Mouse (Mus musculus): ENCODE data around the gene Cabp2.

Gene Cabp2

GRCm38 (mm10) chr19:4081394-4081793, at the start of gene Cabp2:
Cabp2 (plus strand) TSS chr19:4081578.
- no peak for TF ChIP-seq GATA4 (IDR thresholded peaks at IDR 0.05; ENCODE audit: insufficient replicate concordance, low read length)

GRCm38 (mm10) chr19:4032668-4033067, 48.7 kb upstream of the Cabp2 start:
- TF ChIP-seq GATA4 (IDR thresholded peaks at IDR 0.05; ENCODE audit: insufficient replicate concordance, low read length), result no peak

GRCm38 (mm10) chr19:4033298-4033697, 48.1 kb upstream of the Cabp2 start:
- no peak for TF ChIP-seq GATA4 (IDR thresholded peaks at IDR 0.05; ENCODE audit: insufficient replicate concordance, low read length)

GRCm38 (mm10) chr19:4033742-4034141, 47.6 kb upstream of the Cabp2 start:
- no peak for TF ChIP-seq GATA4 (IDR thresholded peaks at IDR 0.05; ENCODE audit: insufficient replicate concordance, low read length)

GRCm38 (mm10) chr19:4036327-4037045, 44.9 kb upstream of the Cabp2 start:
- no peak for TF ChIP-seq GATA4 (IDR thresholded peaks at IDR 0.05; ENCODE audit: insufficient replicate concordance, low read length)

- peak; percentile 7; the same call in 1 of the 2 replicates for TF ChIP-seq GATA4 (IDR thresholded peaks at IDR 0.05; ENCODE audit: insufficient replicate concordance, low read length)
These were observed 43.6 kb upstream of the Cabp2 start, which contains the start of gene Gstp1 for GRCm38 (mm10) chr19:4037788-4038232. Gstp1 (minus strand) TSS chr19:4037985.

- TF ChIP-seq GATA4 (IDR thresholded peaks at IDR 0.05; ENCODE audit: insufficient replicate concordance, low read length), result no peak
These were observed 39.3 kb upstream of the Cabp2 start for GRCm38 (mm10) chr19:4042124-4042523.

DNA sequence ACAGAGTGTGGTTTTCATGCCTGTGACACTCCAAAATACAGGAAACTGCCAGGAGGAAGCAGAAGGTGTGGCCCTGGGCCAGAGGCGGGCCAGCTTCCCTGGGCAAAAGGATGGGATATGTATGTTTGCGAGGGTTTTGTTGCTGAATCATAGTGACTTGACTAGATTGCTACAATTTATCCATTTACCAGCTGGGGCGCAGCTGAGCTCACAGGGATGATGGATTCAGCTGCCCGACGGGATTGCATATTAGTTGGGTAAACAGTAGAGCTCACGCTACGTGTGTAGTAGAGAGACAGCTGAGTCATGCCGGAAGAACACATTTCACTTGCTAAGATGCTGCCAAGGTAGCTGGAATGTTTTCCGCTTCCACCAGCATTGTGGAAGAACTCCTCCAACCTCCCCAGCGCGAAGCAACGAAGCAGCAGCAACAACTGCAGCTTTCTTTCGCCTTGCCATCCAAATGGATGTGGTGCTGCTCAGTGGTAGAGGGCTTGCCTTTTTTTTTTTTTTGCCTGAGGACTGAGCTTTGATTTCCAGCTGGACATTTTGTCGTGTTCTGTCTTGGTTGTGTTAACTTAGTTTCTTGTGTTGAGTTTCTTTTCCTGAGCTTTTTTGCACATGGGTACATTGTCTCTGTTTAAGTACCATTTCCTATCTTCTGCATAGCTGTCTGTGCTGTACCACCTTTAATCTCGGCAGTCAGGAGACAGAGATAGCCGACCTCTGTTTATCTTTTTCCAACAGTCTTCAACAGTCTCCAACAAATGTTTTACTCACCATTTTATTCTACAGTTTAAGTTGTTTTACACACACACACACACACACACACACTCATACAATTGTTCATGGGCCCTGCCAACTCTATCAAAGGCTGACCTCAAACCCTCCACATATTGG, 35.2 kb upstream of the Cabp2 start, which contains the start of gene Gstp2:
Gene Gstp2 (minus strand): TSS at position 58 of the 900 bp plus-strand sequence.
- TF ChIP-seq GATA4 (IDR thresholded peaks at IDR 0.05; ENCODE audit: insufficient replicate concordance, low read length), result no peak

DNA sequence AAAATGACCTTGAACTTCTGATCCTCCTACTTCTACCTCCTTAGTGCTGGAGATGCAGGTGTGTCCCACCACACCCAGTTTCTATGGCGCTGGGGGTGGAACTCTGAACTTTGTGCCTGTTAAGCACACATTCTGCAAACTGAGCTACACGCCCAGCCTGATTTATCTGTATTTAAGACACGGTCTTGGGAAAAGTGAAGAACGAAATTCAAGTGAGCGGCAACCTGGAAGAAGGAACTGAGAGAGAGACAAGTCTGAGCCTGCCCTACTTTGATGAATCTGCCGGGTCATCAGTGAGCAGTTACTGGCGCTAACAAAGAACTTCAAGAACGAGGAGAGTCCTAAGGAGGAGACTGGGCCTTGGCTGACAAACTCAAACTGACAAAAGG, 34.5 kb upstream of the Cabp2 start:
- no peak for TF ChIP-seq GATA4 (IDR thresholded peaks at IDR 0.05; ENCODE audit: insufficient replicate concordance, low read length)

DNA sequence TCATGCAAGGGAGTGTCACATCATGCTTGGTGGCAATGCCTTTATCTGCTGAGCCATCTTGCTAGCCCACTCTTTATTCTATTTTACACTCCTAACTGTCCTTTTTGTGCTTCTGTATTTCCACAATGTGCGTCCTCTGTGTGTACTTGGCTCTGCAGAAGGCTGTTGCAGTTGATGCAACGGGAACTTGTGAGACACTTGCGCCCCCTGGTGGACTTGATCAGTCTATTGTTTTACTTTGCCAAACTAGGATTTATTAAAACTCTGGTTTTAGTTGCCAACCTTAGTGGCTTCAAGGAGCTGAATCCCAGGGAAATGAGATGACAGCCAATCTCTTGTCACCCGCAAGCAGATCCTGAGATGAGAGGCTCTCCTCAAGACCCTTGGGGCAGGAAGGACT, 33.5 kb upstream of the Cabp2 start:
- no peak for TF ChIP-seq GATA4 (IDR thresholded peaks at IDR 0.05; ENCODE audit: insufficient replicate concordance, low read length)

DNA sequence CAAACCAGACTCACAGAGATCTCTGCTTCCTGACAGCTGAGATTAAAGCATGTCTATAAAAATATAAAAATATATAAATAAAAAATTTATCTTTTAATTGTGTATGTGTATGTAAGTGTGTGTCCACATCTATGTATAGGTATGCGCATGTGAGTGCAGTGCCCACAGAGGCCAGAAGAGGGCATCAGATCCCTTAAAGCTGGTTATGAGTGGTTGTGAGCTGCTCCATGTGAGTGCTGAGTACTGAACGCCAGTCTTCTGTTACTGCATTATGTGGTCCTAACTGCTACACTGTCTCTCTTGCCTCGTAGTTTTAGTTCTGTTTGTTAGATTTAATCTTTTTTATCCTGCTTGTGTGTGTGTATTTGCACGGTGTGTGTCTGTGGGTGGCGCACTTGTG, 30.4 kb upstream of the Cabp2 start:
- no peak for TF ChIP-seq GATA4 (IDR thresholded peaks at IDR 0.05; ENCODE audit: insufficient replicate concordance, low read length)

GRCm38 (mm10) chr19:4051741-4052515, 29.4 kb upstream of the Cabp2 start:
- no peak for TF ChIP-seq GATA4 (IDR thresholded peaks at IDR 0.05; ENCODE audit: insufficient replicate concordance, low read length)

- no peak for TF ChIP-seq GATA4 (IDR thresholded peaks at IDR 0.05; ENCODE audit: insufficient replicate concordance, low read length)
These were observed 28.8 kb upstream of the Cabp2 start for GRCm38 (mm10) chr19:4052516-4053030.

- TF ChIP-seq GATA4 (IDR thresholded peaks at IDR 0.05; ENCODE audit: insufficient replicate concordance, low read length), result no peak
These were observed 26.8 kb upstream of the Cabp2 start for GRCm38 (mm10) chr19:4054613-4055012.

All from liver, adult (tissue).